Mouse (Mus musculus): ENCODE data around the gene Phkb. TPM values are rescaled to one million over a fixed set of nuclear protein-coding genes. Genes with fewer than 3 reads are reported as not detected.

Gene Phkb
- 10 to 100 TPM in 1 of 2 experiments, under 1 TPM in 1; 0.57 to 13.6 TPM for polyA plus RNA-seq (2012; fragmentation: generic; extraction: Trizol)

DNA sequence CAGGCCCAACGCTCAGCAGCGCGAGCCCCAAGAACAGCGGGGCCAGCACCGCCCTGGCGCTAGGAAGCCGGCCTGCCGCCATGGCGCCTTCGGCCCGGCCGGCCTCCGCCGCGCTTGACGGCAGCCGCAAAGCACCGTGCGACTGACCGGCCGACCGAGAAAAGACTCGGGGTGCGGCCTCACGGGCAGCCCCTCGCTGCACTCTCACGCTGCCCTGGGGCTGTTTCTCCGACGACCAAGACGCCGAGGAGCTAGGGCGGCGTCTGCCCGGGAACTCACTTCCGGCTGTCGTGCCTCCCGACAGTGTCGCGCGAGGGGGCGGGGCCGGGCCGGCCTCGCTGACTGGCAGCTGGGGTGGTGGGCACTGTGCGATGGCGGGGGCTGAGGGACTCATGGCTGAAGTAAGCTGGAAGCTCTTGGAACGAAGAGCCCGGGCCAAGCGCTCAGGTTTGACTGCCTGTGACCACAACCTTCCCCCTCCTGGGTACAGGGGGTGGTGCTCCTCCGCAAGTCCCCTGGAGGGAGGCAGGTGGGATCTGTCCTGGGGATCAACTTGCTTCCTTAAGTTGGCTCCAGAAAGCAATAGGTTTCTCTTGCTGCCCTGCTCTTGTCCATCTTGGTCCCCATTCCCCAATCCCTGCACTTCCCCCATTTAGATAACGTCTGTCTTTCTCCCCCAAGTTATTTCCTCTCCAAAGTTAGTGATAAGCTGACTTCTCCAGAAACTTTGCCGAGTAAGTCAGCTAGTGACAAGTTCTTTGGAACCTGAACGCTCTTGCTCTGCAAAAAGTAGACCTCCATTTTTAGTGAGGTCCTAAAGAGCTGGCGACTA is at the start of gene Phkb, which contains the start of gene Itfg1:
Gene Phkb, plus strand, starts transcription at position 303 of the 832 bp plus-strand sequence.
Gene Itfg1, minus strand, starts transcription at position 265 of the 832 bp plus-strand sequence.

Other genes starting within 250 kb of the Phkb start
- gene Neto2, start 140.0 kb upstream of the Phkb start, polyA plus RNA-seq (2012; fragmentation: generic; extraction: Trizol): under 1 TPM; 0.22 to 0.85 TPM
- 10 to 100 TPM in 1 of 2 experiments, 1 to 10 TPM in 1; 1.6 to 24.1 TPM for gene Itfg1, start within 50 bp of the Phkb start, polyA plus RNA-seq (2012; fragmentation: generic; extraction: Trizol)

Measured in C3H10T1/2 (cell line).